Mouse (Mus musculus): Measurements from ENCODE around the gene Arpc4. TPM values are rescaled to one million over a fixed set of nuclear protein-coding genes. Genes with fewer than 3 reads are reported as not detected.
"Not testable (repeated sequence)": the region's sequence is repeated elsewhere in the genome, so short reads cannot be mapped to it uniquely, and the experiment has no call there.

Arpc4 gene
- total RNA-seq (2021) = 100 to 1,000 TPM; 318 to 324 TPM

- intact Hi-C loops (cut with DNase I) = no loop called here
Observed at GRCm38 (mm10) chr6:113377496-113378385, at the start of gene Arpc4, which contains the start of gene Tada3. Gene Arpc4, plus strand, starts transcription at chr6:113378115. Gene Tada3, minus strand, starts transcription at chr6:113377883.

GRCm38 (mm10) chr6:113329396-113329795, 48.5 kb upstream of the Arpc4 start:
- intact Hi-C loops (cut with DNase I) = no loop called here
- DNase-seq (ENCODE audit: extremely low spot score in 1 of 2, low spot score in 2 of 2) = no peak

More at GRCm38 (mm10) chr6:113377496-113378385, at the start of gene Arpc4, which contains the start of gene Tada3:
- peak; percentile 88 to 95 for DNase-seq (ENCODE audit: extremely low spot score in 1 of 2, low spot score in 2 of 2)

GRCm38 (mm10) chr6:113330547-113330946, 47.4 kb upstream of the Arpc4 start:
- DNase-seq (ENCODE audit: extremely low spot score in 1 of 2, low spot score in 2 of 2) = no peak
- intact Hi-C loops (cut with DNase I) = no loop called here

- intact Hi-C loops (cut with DNase I) = no loop called here
Observed at GRCm38 (mm10) chr6:113331721-113332120, 46.2 kb upstream of the Arpc4 start.

GRCm38 (mm10) chr6:113332734-113333133, 45.2 kb upstream of the Arpc4 start:
- intact Hi-C loops (cut with DNase I); DNase-seq (ENCODE audit: extremely low spot score in 1 of 2, low spot score in 2 of 2): not testable (repeated sequence)

More at GRCm38 (mm10) chr6:113331721-113332120, 46.2 kb upstream of the Arpc4 start:
- no peak for DNase-seq (ENCODE audit: extremely low spot score in 1 of 2, low spot score in 2 of 2)

GRCm38 (mm10) chr6:113333137-113333950, 44.6 kb upstream of the Arpc4 start:
- DNase-seq (ENCODE audit: extremely low spot score in 1 of 2, low spot score in 2 of 2) = peak; percentile 78 to 87
- intact Hi-C loops (cut with DNase I) = no loop called here

- intact Hi-C loops (cut with DNase I) = no loop called here
- DNase-seq (ENCODE audit: extremely low spot score in 1 of 2, low spot score in 2 of 2) = no peak
Observed at GRCm38 (mm10) chr6:113334216-113334615, 43.7 kb upstream of the Arpc4 start.

GRCm38 (mm10) chr6:113336852-113337620, 40.9 kb upstream of the Arpc4 start:
- peak in 1 of 2 experiments; percentile 51 for DNase-seq (ENCODE audit: extremely low spot score in 1 of 2, low spot score in 2 of 2)
- intact Hi-C loops (cut with DNase I) = no loop called here

GRCm38 (mm10) chr6:113341574-113341973, 36.3 kb upstream of the Arpc4 start:
- peak in 1 of 2 experiments; percentile 39 for DNase-seq (ENCODE audit: extremely low spot score in 1 of 2, low spot score in 2 of 2)
- intact Hi-C loops (cut with DNase I) = no loop called here

- intact Hi-C loops (cut with DNase I) = no loop called here
- DNase-seq (ENCODE audit: extremely low spot score in 1 of 2, low spot score in 2 of 2) = peak in 1 of 2 experiments; percentile 32
Observed at GRCm38 (mm10) chr6:113342297-113342696, 35.6 kb upstream of the Arpc4 start.

- intact Hi-C loops (cut with DNase I) = no loop called here
- peak; percentile 64 to 88 for DNase-seq (ENCODE audit: extremely low spot score in 1 of 2, low spot score in 2 of 2)
Observed at GRCm38 (mm10) chr6:113343177-113344092, 34.5 kb upstream of the Arpc4 start, which contains the start of gene Camk1. Gene Camk1, minus strand, starts transcription at chr6:113343984.

GRCm38 (mm10) chr6:113344321-113344720, 33.6 kb upstream of the Arpc4 start:
- intact Hi-C loops (cut with DNase I) = no loop called here
- peak in 1 of 2 experiments; percentile 89 for DNase-seq (ENCODE audit: extremely low spot score in 1 of 2, low spot score in 2 of 2)

- no peak for DNase-seq (ENCODE audit: extremely low spot score in 1 of 2, low spot score in 2 of 2)
- intact Hi-C loops (cut with DNase I) = no loop called here
Observed at GRCm38 (mm10) chr6:113346897-113347296, 31.0 kb upstream of the Arpc4 start.

- intact Hi-C loops (cut with DNase I) = no loop called here
- no peak for DNase-seq (ENCODE audit: extremely low spot score in 1 of 2, low spot score in 2 of 2)
Observed at GRCm38 (mm10) chr6:113350538-113350937, 27.4 kb upstream of the Arpc4 start.

- DNase-seq (ENCODE audit: extremely low spot score in 1 of 2, low spot score in 2 of 2) = no peak
- intact Hi-C loops (cut with DNase I) = no loop called here
Observed at GRCm38 (mm10) chr6:113351161-113351560, 26.8 kb upstream of the Arpc4 start.

- intact Hi-C loops (cut with DNase I) = no loop called here
Observed at GRCm38 (mm10) chr6:113351653-113352052, 26.3 kb upstream of the Arpc4 start.

GRCm38 (mm10) chr6:113352820-113353219, 25.1 kb upstream of the Arpc4 start:
- intact Hi-C loops (cut with DNase I) = no loop called here
- no peak for DNase-seq (ENCODE audit: extremely low spot score in 1 of 2, low spot score in 2 of 2)

More at GRCm38 (mm10) chr6:113351653-113352052, 26.3 kb upstream of the Arpc4 start:
- DNase-seq (ENCODE audit: extremely low spot score in 1 of 2, low spot score in 2 of 2) = no peak

- intact Hi-C loops (cut with DNase I) = no loop called here
- DNase-seq (ENCODE audit: extremely low spot score in 1 of 2, low spot score in 2 of 2) = no peak
Observed at GRCm38 (mm10) chr6:113353696-113354095, 24.2 kb upstream of the Arpc4 start.
